Mouse (Mus musculus): ENCODE measurements around the gene Naif1.

Naif1 gene
- long read RNA-seq, experiment 1, full-length matches to known transcripts: 1 of 1 reads
- long read RNA-seq, experiment 1, partial matches to known transcripts: 0 of 1 reads
- long read RNA-seq, experiment 1, other reads (novel, unspliced or antisense): 0 of 1 reads
- long read RNA-seq, experiment 2: 0 reads

- intact Hi-C loops (cut with DNase I): no loop called here
Measured at GRCm38 (mm10) chr2:32449761-32450754, at the start of gene Naif1. Naif1 (plus strand) TSS chr2:32450457.

- intact Hi-C loops (cut with DNase I): loop anchor here (1.0 to 5.0 kb wide), 2 partner anchors 83 to 163 kb away; no protein-coding TSS in a partner anchor
Measured at GRCm38 (mm10) chr2:32404663-32405062, 45.6 kb upstream of the Naif1 start.

- intact Hi-C loops (cut with DNase I): no loop called here
Measured at GRCm38 (mm10) chr2:32407144-32407824, 43.0 kb upstream of the Naif1 start.

- intact Hi-C loops (cut with DNase I): no loop called here
Measured at GRCm38 (mm10) chr2:32408429-32409424, 41.5 kb upstream of the Naif1 start.

- intact Hi-C loops (cut with DNase I): no loop called here
Measured at GRCm38 (mm10) chr2:32411407-32411806, 38.9 kb upstream of the Naif1 start.

- intact Hi-C loops (cut with DNase I): no loop called here
Measured at GRCm38 (mm10) chr2:32412742-32413531, 37.3 kb upstream of the Naif1 start.

- intact Hi-C loops (cut with DNase I): no loop called here
Measured at GRCm38 (mm10) chr2:32413936-32414335, 36.3 kb upstream of the Naif1 start.

GRCm38 (mm10) chr2:32415801-32416200, 34.5 kb upstream of the Naif1 start:
- intact Hi-C loops (cut with DNase I): loop anchor here (5.0 kb wide), 1 partner anchor 42 kb away; no protein-coding TSS in a partner anchor

GRCm38 (mm10) chr2:32416556-32416955, 33.7 kb upstream of the Naif1 start:
- intact Hi-C loops (cut with DNase I): loop anchor here (5.0 kb wide), 1 partner anchor 41 kb away; no protein-coding TSS in a partner anchor

- intact Hi-C loops (cut with DNase I): loop anchor here (5.0 kb wide), 1 partner anchor 40 kb away; no protein-coding TSS in a partner anchor
Measured at GRCm38 (mm10) chr2:32417486-32417885, 32.8 kb upstream of the Naif1 start.

- intact Hi-C loops (cut with DNase I): loop anchor here (5.0 kb wide), 1 partner anchor 39 kb away; no protein-coding TSS in a partner anchor
Measured at GRCm38 (mm10) chr2:32418430-32419151, 31.7 kb upstream of the Naif1 start.

GRCm38 (mm10) chr2:32419359-32419758, 30.9 kb upstream of the Naif1 start:
- intact Hi-C loops (cut with DNase I): loop anchor here (5.0 kb wide), 1 partner anchor 38 kb away; no protein-coding TSS in a partner anchor

- intact Hi-C loops (cut with DNase I): no loop called here
Measured at GRCm38 (mm10) chr2:32420066-32420608, 30.1 kb upstream of the Naif1 start.

- intact Hi-C loops (cut with DNase I): no loop called here
Measured at GRCm38 (mm10) chr2:32420647-32421046, 29.6 kb upstream of the Naif1 start.

- intact Hi-C loops (cut with DNase I): no loop called here
Measured at GRCm38 (mm10) chr2:32421851-32422251, 28.4 kb upstream of the Naif1 start.

- intact Hi-C loops (cut with DNase I): no loop called here
Measured at GRCm38 (mm10) chr2:32423481-32424331, 26.6 kb upstream of the Naif1 start.

GRCm38 (mm10) chr2:32424796-32425195, 25.5 kb upstream of the Naif1 start:
- intact Hi-C loops (cut with DNase I): no loop called here

Data from adrenal gland (tissue).